Mouse (Mus musculus) heart, embryonic 11.5 days (tissue): Measurements from ENCODE around the gene Med18. TPM values are rescaled to one million over a fixed set of nuclear protein-coding genes. Genes with fewer than 3 reads are reported as not detected.

ENCODE experiments used
- polyA plus RNA-seq: library from polyadenylated mRNA; unstranded; fragments of >200 nt; fragmentation: Nextera tagmentation; extraction: Ambion mirVana; gene quantifications from 2 replicates; pipeline ENCODE4 v1.2.1, GENCODE M21; 2014

The Med18 gene
- polyA plus RNA-seq, 1 experiment from 2014 or later, result 17.4 TPM

Other genes with a start within 250 kb of the Med18 start
- gene Gmeb1, start 202.3 kb downstream of the Med18 start, polyA plus RNA-seq, result 28.1 and 28.3 TPM in 2 replicates
- gene Taf12, start 189.5 kb downstream of the Med18 start, polyA plus RNA-seq, result 35.7 and 37.3 TPM in 2 replicates
- gene Rab42, start 160.5 kb downstream of the Med18 start, polyA plus RNA-seq, result 0.57 and 1.8 TPM in 2 replicates
- 72.0 and 81.8 TPM in 2 replicates for gene Trnau1ap, start 134.4 kb downstream of the Med18 start, polyA plus RNA-seq
- 28.1 and 28.2 TPM in 2 replicates for gene Rcc1, start 110.3 kb downstream of the Med18 start, polyA plus RNA-seq
- 24.5 and 29.1 TPM in 2 replicates for gene Phactr4, start 41.4 kb downstream of the Med18 start, polyA plus RNA-seq
- 4.1 and 6.2 TPM in 2 replicates for gene Sesn2, start 46.6 kb upstream of the Med18 start, polyA plus RNA-seq
- gene Atpif1, start 69.7 kb upstream of the Med18 start, polyA plus RNA-seq, result 1,210 and 1,262 TPM in 2 replicates
- 157 and 162 TPM in 2 replicates for gene Dnajc8, start 71.6 kb upstream of the Med18 start, polyA plus RNA-seq
- 0.23 and 0.40 TPM in 2 replicates for gene Ptafr, start 100.1 kb upstream of the Med18 start, polyA plus RNA-seq
- 21.5 and 24.4 TPM in 2 replicates for gene Eya3, start 175.1 kb upstream of the Med18 start, polyA plus RNA-seq